In genomic region chr17:25293495-25293894, GRCm38 (mm10) we compare ENCODE assay signal across 1 mouse cellular context.
TF ChIP-seq lines count a peak whose summit lies in the region.

No protein-coding gene starts in this region.

TF ChIP-seq in MEL, 35 proteins besides CTCF, POLR2A, EP300 and RAD21 (continued from another document):
- TF ChIP-seq USF2 (IDR thresholded peaks at IDR 0.05; ENCODE audit: borderline replicate concordance in 1 of 2, insufficient read depth in 1 of 2, low read depth in 1 of 2, low read length in 2 of 2), result no peak
- TF ChIP-seq ELF1 (IDR thresholded peaks at IDR 0.05; ENCODE audit: low read depth, low read length), result no peak
- 0 out of 2 replicates have a peak, but pooled peaks have one; percentile 19 for TF ChIP-seq KAT2A (conservative IDR thresholded peaks at IDR 0.05; ENCODE audit: low read depth, low read length)
- peak; percentile 79 for TF ChIP-seq TCF12 (IDR thresholded peaks at IDR 0.05; ENCODE audit: low read depth, low read length)
- TF ChIP-seq GATA1 (IDR thresholded peaks at IDR 0.05; ENCODE audit: low read depth, low read length), result peak; percentile 96
- TF ChIP-seq ETS1 (IDR thresholded peaks at IDR 0.05; ENCODE audit: low read depth, low read length), result peak; percentile 53; the same call in 1 of the 2 replicates
- no peak for TF ChIP-seq CHD2 (IDR thresholded peaks at IDR 0.05; ENCODE audit: low read length)
- no peak for TF ChIP-seq MYC (IDR thresholded peaks at IDR 0.05; ENCODE audit: low read depth, low read length)
- TF ChIP-seq USF1 (IDR thresholded peaks at IDR 0.05; ENCODE audit: low read depth, low read length), result no peak
- peak; percentile 84 for TF ChIP-seq RCOR1 (IDR thresholded peaks at IDR 0.05; ENCODE audit: low read depth, low read length)
- no peak for TF ChIP-seq NRF1 (IDR thresholded peaks at IDR 0.05; ENCODE audit: insufficient read depth, low read depth, low read length, poor library complexity, severe bottlenecking)
- TF ChIP-seq HCFC1 (IDR thresholded peaks at IDR 0.05; ENCODE audit: low read depth, low read length), result 0 out of 2 replicates have a peak, but pooled peaks have one; percentile 29
- no peak for TF ChIP-seq SMC3 (IDR thresholded peaks at IDR 0.05; ENCODE audit: low read depth, low read length)
- 0 out of 2 replicates have a peak, but pooled peaks have one; percentile 7 for TF ChIP-seq TAL1 (IDR thresholded peaks at IDR 0.05; ENCODE audit: low read length)
- 0 out of 2 replicates have a peak, but pooled peaks have one; percentile 30 for TF ChIP-seq BHLHE40 (IDR thresholded peaks at IDR 0.05; ENCODE audit: borderline replicate concordance, low read depth, low read length)
- TF ChIP-seq MAZ (IDR thresholded peaks at IDR 0.05; ENCODE audit: low read depth, low read length), result no peak
